Comparison of ENCODE assay signal across 8 mouse cellular contexts in genomic region chr14:50925111-50925920, GRCm38 (mm10). TPM values are rescaled to one million over a fixed set of nuclear protein-coding genes. Genes with fewer than 3 reads are reported as not detected.
DNase-seq lines count a peak whose midpoint lies in the region; ATAC-seq lines count a peak whose summit lies in the region.

No protein-coding gene starts in this region.

- H3K9ac ChIP-seq in heart, embryonic 12.5 days, result peak overlapping the region; percentile 89
- peak overlapping the region; percentile 93 for H3K9ac ChIP-seq in forebrain, embryonic 15.5 days (replicated peaks)
- H3K9ac ChIP-seq in liver, embryonic 13.5 days, result peak overlapping the region; percentile 85
- H3K9ac ChIP-seq in stomach, embryonic 15.5 days, result peak overlapping the region; percentile 76

- H3K27me3 ChIP-seq in heart, embryonic 12.5 days (replicated peaks), result no peaks in the 10 kb centered on the region
- no peaks in the 10 kb centered on the region for H3K27me3 ChIP-seq in forebrain, embryonic 15.5 days
- H3K27me3 ChIP-seq in liver, embryonic 13.5 days, result no peaks in the 10 kb centered on the region
- no peaks in the 10 kb centered on the region for H3K27me3 ChIP-seq in stomach, embryonic 15.5 days (replicated peaks)

- no peak for DNase-seq in heart, postnatal 4 days
- DNase-seq in NIH3T3 (ENCODE audit: low read depth) (peak; percentile 31), MN1 (ENCODE audit: low spot score) (no peak)
- no peak for DNase-seq in liver, embryonic 13.5 days
- DNase-seq in layer of hippocampus, postnatal 36 days, result no peak

- peak overlapping the region; percentile 91 for H3K4me2 ChIP-seq in heart, embryonic 12.5 days
- H3K4me2 ChIP-seq in forebrain, embryonic 15.5 days (replicated peaks), result peak overlapping the region; percentile 91
- peak overlapping the region; percentile 98 for H3K4me2 ChIP-seq in liver, embryonic 13.5 days
- peak overlapping the region; percentile 80 for H3K4me2 ChIP-seq in stomach, embryonic 15.5 days

- H3K27ac ChIP-seq in heart, embryonic 12.5 days (ENCODE audit: poor library complexity, severe bottlenecking), result peak overlapping the region; percentile 90
- peak overlapping the region; percentile 93 for H3K27ac ChIP-seq in forebrain, embryonic 15.5 days (replicated peaks)
- peak overlapping the region; percentile 88 for H3K27ac ChIP-seq in liver, embryonic 13.5 days
- H3K27ac ChIP-seq in stomach, embryonic 15.5 days, result peak overlapping the region; percentile 95

- under 1% methylated on average over 38 of the region's 38 CpGs for WGBS in heart, embryonic 12.5 days
- under 1% methylated on average over 38 of the region's 38 CpGs for WGBS in forebrain, embryonic 15.5 days
- WGBS in liver, embryonic 13.5 days (ENCODE audit: insufficient replicate concordance), result under 1% methylated on average over 38 of the region's 38 CpGs
- WGBS in stomach, embryonic 15.5 days, result 2% methylated on average over 37 of the region's 38 CpGs

- ATAC-seq in heart, embryonic 12.5 days (ENCODE audit: insufficient number of reproducible peaks, low FRiP score), result peak; percentile 54
- peak; percentile 11 for ATAC-seq in forebrain, embryonic 15.5 days (replicated peaks)
- peak; percentile 63 for ATAC-seq in liver, embryonic 13.5 days (ENCODE audit: low read depth)
- ATAC-seq in stomach, embryonic 15.5 days (ENCODE audit: insufficient read depth, low FRiP score, low read depth), result peak; percentile 23

- H3K36me3 ChIP-seq in heart, embryonic 12.5 days, result peaks cover 37% of the 10 kb centered on the region
- peaks cover 35% of the 10 kb centered on the region for H3K36me3 ChIP-seq in forebrain, embryonic 15.5 days
- H3K36me3 ChIP-seq in liver, embryonic 13.5 days, result peaks cover 39% of the 10 kb centered on the region
- peaks cover 16% of the 10 kb centered on the region for H3K36me3 ChIP-seq in stomach, embryonic 15.5 days

- H3K4me3 ChIP-seq in heart, embryonic 12.5 days, result peak overlapping the region; percentile 92
- H3K4me3 ChIP-seq in forebrain, embryonic 15.5 days, result peak overlapping the region; percentile 95
- H3K4me3 ChIP-seq in liver, embryonic 13.5 days (replicated peaks), result peak overlapping the region; percentile 78
- H3K4me3 ChIP-seq in stomach, embryonic 15.5 days (replicated peaks), result peak overlapping the region; percentile 84

- no peaks in the 10 kb centered on the region for H3K9me3 ChIP-seq in heart, embryonic 12.5 days (replicated peaks)
- no peaks in the 10 kb centered on the region for H3K9me3 ChIP-seq in forebrain, embryonic 15.5 days
- no peaks in the 10 kb centered on the region for H3K9me3 ChIP-seq in liver, embryonic 13.5 days (replicated peaks)
- no peaks in the 10 kb centered on the region for H3K9me3 ChIP-seq in stomach, embryonic 15.5 days

- H3K4me1 ChIP-seq in heart, embryonic 12.5 days (replicated peaks), result peaks cover 25% of the 10 kb centered on the region
- H3K4me1 ChIP-seq in forebrain, embryonic 15.5 days, result peaks cover 42% of the 10 kb centered on the region
- peaks cover 56% of the 10 kb centered on the region for H3K4me1 ChIP-seq in liver, embryonic 13.5 days (replicated peaks)
- peaks cover 8% of the 10 kb centered on the region; the same call in 1 of the 2 replicates for H3K4me1 ChIP-seq in stomach, embryonic 15.5 days

RNA-seq across cellular contexts. Expression of gene Apex1, which starts 0.5 kb away (rescaled TPM):
- polyA plus RNA-seq in heart, embryonic 12.5 days (2016; fragmentation: Nextera tagmentation; extraction: Ambion mirVana), result 152 and 159 TPM in 2 replicates
- total RNA-seq in heart, postnatal 4 days (2021), result 10 to 100 TPM; 49.5 to 52.9 TPM
- 286 and 308 TPM in 2 replicates for polyA plus RNA-seq in forebrain, embryonic 15.5 days (2015; fragmentation: Nextera tagmentation; extraction: Ambion mirVana)
- polyA plus RNA-seq in liver, embryonic 13.5 days (2015; fragmentation: Nextera tagmentation; extraction: Ambion mirVana), result 116 and 131 TPM in 2 replicates
- 179 and 204 TPM in 2 replicates for polyA plus RNA-seq in stomach, embryonic 15.5 days (2015; fragmentation: Nextera tagmentation; extraction: Ambion mirVana)
- 10 to 100 TPM; 67.9 to 72.3 TPM for total RNA-seq in layer of hippocampus, postnatal 36 days (2021)

RNA-seq across cellular contexts. Expression of gene Osgep, which starts 0.6 kb away (rescaled TPM):
- polyA plus RNA-seq in heart, embryonic 12.5 days (2016; fragmentation: Nextera tagmentation; extraction: Ambion mirVana), result 108 and 111 TPM in 2 replicates
- 10 to 100 TPM; 64.2 to 65.8 TPM for total RNA-seq in heart, postnatal 4 days (2021)
- 145 and 150 TPM in 2 replicates for polyA plus RNA-seq in forebrain, embryonic 15.5 days (2015; fragmentation: Nextera tagmentation; extraction: Ambion mirVana)
- polyA plus RNA-seq in liver, embryonic 13.5 days (2015; fragmentation: Nextera tagmentation; extraction: Ambion mirVana), result 64.9 and 66.3 TPM in 2 replicates
- 132 and 145 TPM in 2 replicates for polyA plus RNA-seq in stomach, embryonic 15.5 days (2015; fragmentation: Nextera tagmentation; extraction: Ambion mirVana)
- 10 to 100 TPM; 37.3 to 44.1 TPM for total RNA-seq in layer of hippocampus, postnatal 36 days (2021)

RNA-seq across cellular contexts. Expression of gene Pip4p1, which starts 5.3 kb away (rescaled TPM):
- polyA plus RNA-seq in heart, embryonic 12.5 days (2016; fragmentation: Nextera tagmentation; extraction: Ambion mirVana), result 33.6 and 37.3 TPM in 2 replicates
- total RNA-seq in heart, postnatal 4 days (2021), result 10 to 100 TPM; 25.7 to 27.2 TPM
- 95.1 and 95.3 TPM in 2 replicates for polyA plus RNA-seq in forebrain, embryonic 15.5 days (2015; fragmentation: Nextera tagmentation; extraction: Ambion mirVana)
- polyA plus RNA-seq in liver, embryonic 13.5 days (2015; fragmentation: Nextera tagmentation; extraction: Ambion mirVana), result 22.7 and 23.2 TPM in 2 replicates
- polyA plus RNA-seq in stomach, embryonic 15.5 days (2015; fragmentation: Nextera tagmentation; extraction: Ambion mirVana), result 50.9 and 51.8 TPM in 2 replicates
- 100 to 1,000 TPM in 1 of 2 experiments, 10 to 100 TPM in 1; 89.8 to 103 TPM for total RNA-seq in layer of hippocampus, postnatal 36 days (2021)

RNA-seq across cellular contexts. Expression of gene Pnp, which starts 5.6 kb away (rescaled TPM):
- polyA plus RNA-seq in heart, embryonic 12.5 days (2016; fragmentation: Nextera tagmentation; extraction: Ambion mirVana), result 39.0 and 43.8 TPM in 2 replicates
- total RNA-seq in heart, postnatal 4 days (2021), result 10 to 100 TPM; 11.1 to 13.9 TPM
- polyA plus RNA-seq in forebrain, embryonic 15.5 days (2015; fragmentation: Nextera tagmentation; extraction: Ambion mirVana), result 17.0 and 19.8 TPM in 2 replicates
- polyA plus RNA-seq in liver, embryonic 13.5 days (2015; fragmentation: Nextera tagmentation; extraction: Ambion mirVana), result 82.4 and 85.0 TPM in 2 replicates
- polyA plus RNA-seq in stomach, embryonic 15.5 days (2015; fragmentation: Nextera tagmentation; extraction: Ambion mirVana), result 73.9 and 75.7 TPM in 2 replicates
- 10 to 100 TPM; 12.8 to 13.2 TPM for total RNA-seq in layer of hippocampus, postnatal 36 days (2021)

RNA-seq across cellular contexts. Expression of gene Gm49342, which starts 19.0 kb away (rescaled TPM):
- not detected in 2 replicates for polyA plus RNA-seq in heart, embryonic 12.5 days (2016; fragmentation: Nextera tagmentation; extraction: Ambion mirVana)
- total RNA-seq in heart, postnatal 4 days (2021), result 10 to 100 TPM; 11.1 to 15.0 TPM
- not detected in 2 replicates for polyA plus RNA-seq in forebrain, embryonic 15.5 days (2015; fragmentation: Nextera tagmentation; extraction: Ambion mirVana)
- not detected in 2 replicates for polyA plus RNA-seq in liver, embryonic 13.5 days (2015; fragmentation: Nextera tagmentation; extraction: Ambion mirVana)
- polyA plus RNA-seq in stomach, embryonic 15.5 days (2015; fragmentation: Nextera tagmentation; extraction: Ambion mirVana), result not detected in 2 replicates
- 10 to 100 TPM; 14.2 to 17.0 TPM for total RNA-seq in layer of hippocampus, postnatal 36 days (2021)

Comparison
In these comparisons a context has a peak if more than half of its experiments do, and no peak if none do; other contexts are left out.
1. ATAC-seq: peak in every context shown above with its lines; median percentile 63 in liver, embryonic 13.5 days; 54 in heart, embryonic 12.5 days; 23 in stomach, embryonic 15.5 days; 11 in forebrain, embryonic 15.5 days.